Mouse (Mus musculus): ENCODE measurements around the gene Gm5134.
A peak's percentile ranks its signal among the peaks of the same experiment; 100 is the strongest.

Gm5134 gene

GRCm38 (mm10) chr10:75996315-75996714 is 42.0 kb downstream of the Gm5134 start:
- DNase-seq, result no peak

- peak; percentile 28 for DNase-seq
Observed at GRCm38 (mm10) chr10:76001160-76001559, 46.8 kb downstream of the Gm5134 start.

GRCm38 (mm10) chr10:76002101-76002521 is 47.8 kb downstream of the Gm5134 start:
- DNase-seq, result no peak

GRCm38 (mm10) chr10:76002615-76003014 is 48.3 kb downstream of the Gm5134 start:
- DNase-seq, result no peak

- no peak for DNase-seq
Observed at GRCm38 (mm10) chr10:76003221-76003620, 48.9 kb downstream of the Gm5134 start.

GRCm38 (mm10) chr10:76006385-76006784 is 52.1 kb downstream of the Gm5134 start:
- no peak for DNase-seq

GRCm38 (mm10) chr10:76009812-76010211 is 55.5 kb downstream of the Gm5134 start:
- DNase-seq, result no peak

GRCm38 (mm10) chr10:76012922-76013321 is 58.6 kb downstream of the Gm5134 start:
- no peak for DNase-seq

GRCm38 (mm10) chr10:76016886-76017285 is 62.6 kb downstream of the Gm5134 start:
- DNase-seq, result no peak

GRCm38 (mm10) chr10:76021728-76022127 is 67.4 kb downstream of the Gm5134 start:
- no peak for DNase-seq

GRCm38 (mm10) chr10:76023921-76024320 is 69.6 kb downstream of the Gm5134 start:
- DNase-seq, result no peak

GRCm38 (mm10) chr10:76025470-76026190 is 71.3 kb downstream of the Gm5134 start:
- DNase-seq, result no peak

- DNase-seq, result no peak
Observed at GRCm38 (mm10) chr10:76027127-76028015, 73.1 kb downstream of the Gm5134 start.

- no peak for DNase-seq
Observed at GRCm38 (mm10) chr10:76028016-76028366, 73.7 kb downstream of the Gm5134 start.

- no peak for DNase-seq
Observed at GRCm38 (mm10) chr10:76028396-76028795, 74.1 kb downstream of the Gm5134 start.

GRCm38 (mm10) chr10:76029276-76029675 is 75.0 kb downstream of the Gm5134 start:
- no peak for DNase-seq

GRCm38 (mm10) chr10:76030496-76030895 is 76.2 kb downstream of the Gm5134 start:
- no peak for DNase-seq

GRCm38 (mm10) chr10:76031511-76032401 is 77.4 kb downstream of the Gm5134 start:
- no peak for DNase-seq

- peak; percentile 98 for DNase-seq
Observed at GRCm38 (mm10) chr10:76032402-76033118, 78.2 kb downstream of the Gm5134 start, which contains the start of gene Zfp280b. Gene Zfp280b, plus strand, starts transcription at chr10:76032650.

- DNase-seq, result no peak
Observed at GRCm38 (mm10) chr10:76033119-76033455, 78.8 kb downstream of the Gm5134 start.

GRCm38 (mm10) chr10:76034001-76034600 is 79.8 kb downstream of the Gm5134 start:
- DNase-seq, result no peak

GRCm38 (mm10) chr10:76035277-76035676 is 81.0 kb downstream of the Gm5134 start:
- no peak for DNase-seq
